Mouse (Mus musculus) kidney, adult 8-10 months (tissue): ENCODE results near the gene Grin2d.

ENCODE experiments used
- DNase-seq, 2 experiments: peaks; one replicate each; pipeline ENCODE4 v3.0.0; 2022

Gene Grin2d

DNA sequence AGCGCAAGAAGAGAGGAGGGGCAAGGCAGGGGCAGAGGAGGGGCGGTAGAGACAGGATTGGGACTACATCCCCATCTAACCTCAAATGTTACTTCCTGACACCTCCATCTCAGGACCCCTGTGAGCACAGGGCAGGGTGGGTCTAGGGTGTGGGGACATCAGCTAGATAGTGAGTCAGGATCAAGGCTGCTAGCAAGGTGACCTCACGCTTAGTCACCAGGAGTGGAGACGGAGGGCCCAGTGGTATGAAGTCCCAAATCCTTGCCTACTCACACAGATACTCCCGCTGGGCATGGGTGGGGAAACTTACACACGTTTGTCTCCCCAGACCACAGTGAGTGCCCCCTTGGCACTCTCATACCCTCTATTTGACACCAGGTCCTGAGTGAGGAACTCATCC, 75.6 kb downstream of the Grin2d start:
- DNase-seq, result no peak

DNA sequence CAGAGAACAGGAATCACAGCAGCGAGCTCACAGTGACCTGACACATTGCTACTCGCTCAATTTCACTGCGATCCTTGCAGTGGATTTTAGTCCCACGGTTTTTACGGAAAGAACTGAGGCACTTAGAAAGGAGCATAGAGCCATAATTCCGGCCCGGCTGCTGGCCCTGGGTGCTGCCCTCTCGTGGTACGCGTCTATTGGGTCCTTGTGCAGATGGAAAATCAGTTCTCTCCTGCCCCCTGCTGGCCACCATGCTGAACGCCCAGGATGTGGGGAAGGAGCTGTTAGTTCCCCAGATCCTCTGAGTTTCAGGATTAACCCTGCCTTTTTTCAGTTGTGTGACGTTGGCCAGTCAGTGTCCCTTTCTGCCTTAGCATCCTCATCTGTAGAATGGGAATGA, 76.8 kb downstream of the Grin2d start:
- DNase-seq, result peak; percentile 87 to 95

DNA sequence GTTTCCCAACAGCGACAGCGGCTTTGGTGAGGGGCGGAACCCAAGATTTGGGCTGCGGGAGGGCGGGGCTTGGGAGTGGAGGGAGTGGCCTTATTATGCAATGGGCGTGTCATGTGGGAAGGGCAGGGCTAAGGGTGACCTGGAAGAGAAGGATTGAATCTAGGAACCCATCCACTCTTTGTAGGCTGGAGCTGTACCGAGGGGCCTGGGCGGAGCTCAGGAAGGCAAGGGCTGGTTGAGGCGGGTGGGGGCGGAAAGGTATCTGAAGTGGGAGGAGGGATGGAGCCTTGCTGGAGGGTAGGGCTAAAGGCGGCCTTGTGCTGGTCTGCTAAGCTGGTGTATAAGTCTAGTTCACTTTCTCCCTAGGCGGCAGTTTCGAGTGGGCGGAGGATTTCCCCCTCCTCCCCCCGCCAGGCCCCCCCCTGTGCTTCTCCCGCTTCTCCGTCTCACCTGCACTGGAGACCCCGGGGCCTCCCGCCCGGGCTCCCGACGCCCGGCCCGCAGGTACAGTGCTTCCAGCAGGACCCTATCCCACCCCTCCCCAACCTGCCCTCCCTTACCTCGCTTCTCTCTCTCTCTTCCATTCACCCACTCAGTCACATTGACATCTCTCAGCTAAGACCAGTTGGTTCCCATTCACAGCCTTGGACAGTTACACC, 77.5 kb downstream of the Grin2d start:
- DNase-seq, result peak; percentile 51 to 61

DNA sequence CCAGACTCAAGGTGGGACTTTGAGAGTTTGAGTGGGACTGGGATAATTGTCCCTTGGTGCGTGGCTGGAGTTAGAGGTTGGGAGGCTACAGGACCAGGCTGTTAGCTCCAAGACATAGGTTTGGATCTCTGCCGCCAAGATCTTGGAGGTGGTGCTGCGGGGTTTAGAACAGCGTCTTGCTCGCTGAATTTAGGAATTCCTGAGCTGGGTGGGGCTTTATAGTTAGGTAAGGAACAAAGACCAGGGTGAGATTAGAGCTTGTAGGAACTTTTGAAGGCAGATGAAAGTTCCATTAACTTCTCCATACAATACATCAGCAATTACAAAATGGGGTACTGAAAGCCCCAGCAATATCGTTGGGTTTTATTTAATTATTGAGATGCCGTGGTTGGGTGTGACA, 78.2 kb downstream of the Grin2d start:
- DNase-seq, result no peak

DNA sequence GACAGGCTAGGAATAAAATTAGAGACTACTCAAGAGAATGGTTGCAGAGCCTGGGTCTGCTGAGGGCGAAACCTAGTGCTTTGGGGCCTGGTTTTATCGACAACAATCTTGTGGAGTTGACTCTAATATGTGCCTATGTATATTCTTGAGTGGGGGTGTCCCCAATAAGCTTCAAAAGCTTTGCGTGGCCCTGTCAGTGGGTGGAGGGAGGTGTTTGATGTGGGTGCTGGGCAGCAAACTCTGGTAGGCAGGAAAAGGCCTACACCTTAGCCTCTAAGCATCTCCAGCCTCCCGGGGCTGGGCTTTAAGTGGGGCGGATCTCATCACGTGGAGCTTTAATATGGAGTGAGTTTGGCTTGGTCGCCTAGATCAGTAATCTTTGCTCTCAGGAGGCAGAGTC, 79.2 kb downstream of the Grin2d start:
- DNase-seq, result no peak

DNA sequence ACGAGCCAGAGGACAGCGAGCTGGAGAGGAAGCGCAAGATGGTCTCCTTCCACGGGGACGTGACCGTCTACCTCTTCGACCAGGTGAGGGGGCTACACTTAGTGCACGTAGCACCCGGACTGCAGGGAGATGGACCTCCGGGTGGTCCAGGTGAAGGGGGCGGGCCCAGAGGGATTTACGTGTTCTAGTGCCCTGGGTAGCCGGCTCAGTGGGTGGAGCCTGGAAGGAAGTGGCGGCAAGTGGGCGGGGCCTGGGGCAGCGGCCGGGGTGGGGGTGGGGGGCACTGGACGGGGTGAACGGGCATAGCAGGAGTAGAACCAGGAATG, 79.7 kb downstream of the Grin2d start:
- DNase-seq, result peak in 1 of 2 experiments; percentile 53

DNA sequence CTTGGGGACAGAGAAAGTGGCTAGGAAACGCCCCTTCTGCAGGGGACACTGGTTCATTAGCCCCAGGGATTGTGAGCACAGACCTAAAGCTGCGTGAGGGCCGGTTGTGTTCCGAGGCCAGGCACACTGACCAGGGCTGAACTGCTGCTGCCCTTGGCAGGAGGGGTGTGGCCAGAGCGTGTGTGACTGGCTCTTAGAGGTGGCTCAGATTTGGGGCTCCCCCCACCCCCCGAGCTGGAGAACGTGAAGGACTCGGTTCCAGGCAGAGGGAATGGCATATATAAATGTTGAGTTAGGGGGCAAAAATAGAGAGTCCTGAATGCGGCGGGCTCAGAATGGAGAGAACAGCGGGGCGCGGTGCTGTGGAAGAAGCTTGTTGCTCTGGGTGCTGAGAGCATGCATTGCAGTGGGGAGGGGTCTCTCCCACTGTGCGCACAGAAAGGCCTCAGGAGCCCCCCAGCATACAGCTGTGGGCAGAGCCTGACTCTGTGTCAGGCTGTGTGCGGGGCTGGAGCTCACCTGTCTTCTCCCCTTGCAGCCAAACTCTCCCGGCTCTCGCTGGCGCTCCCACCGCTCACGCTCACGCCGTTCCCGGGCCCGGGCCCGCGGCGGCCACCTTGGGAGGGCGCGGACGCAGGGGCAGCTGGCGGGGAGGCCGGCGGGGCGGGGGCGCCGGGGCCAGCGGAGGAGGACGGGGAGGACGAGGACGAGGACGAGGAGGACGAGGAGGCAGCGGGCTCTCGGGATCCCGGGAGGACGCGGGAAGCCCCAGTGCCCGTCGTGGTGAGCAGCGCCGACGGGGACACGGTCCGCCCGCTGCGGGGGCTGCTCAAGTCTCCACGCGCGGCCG, 80.3 kb downstream of the Grin2d start:
- DNase-seq, result no peak

DNA sequence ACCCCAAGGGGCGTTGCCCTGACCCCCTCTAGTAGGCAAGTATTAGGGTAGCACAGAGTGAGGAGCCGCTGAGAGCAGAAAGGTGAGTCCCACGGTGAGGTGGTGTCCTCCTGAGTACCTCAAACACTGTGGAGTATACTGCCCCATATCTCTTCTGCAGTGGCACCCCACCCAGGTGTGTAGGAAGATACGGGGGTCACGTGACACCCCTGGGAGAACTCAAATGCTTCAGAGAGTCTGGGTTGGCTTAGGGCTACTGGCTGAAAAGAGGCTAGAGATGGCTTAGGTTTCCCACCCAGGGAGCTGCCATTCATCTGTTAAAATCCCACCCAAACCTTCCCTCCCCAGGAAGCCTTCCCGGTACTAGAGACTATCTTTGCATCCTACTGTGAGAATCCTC, 81.2 kb downstream of the Grin2d start:
- DNase-seq, result no peak

DNA sequence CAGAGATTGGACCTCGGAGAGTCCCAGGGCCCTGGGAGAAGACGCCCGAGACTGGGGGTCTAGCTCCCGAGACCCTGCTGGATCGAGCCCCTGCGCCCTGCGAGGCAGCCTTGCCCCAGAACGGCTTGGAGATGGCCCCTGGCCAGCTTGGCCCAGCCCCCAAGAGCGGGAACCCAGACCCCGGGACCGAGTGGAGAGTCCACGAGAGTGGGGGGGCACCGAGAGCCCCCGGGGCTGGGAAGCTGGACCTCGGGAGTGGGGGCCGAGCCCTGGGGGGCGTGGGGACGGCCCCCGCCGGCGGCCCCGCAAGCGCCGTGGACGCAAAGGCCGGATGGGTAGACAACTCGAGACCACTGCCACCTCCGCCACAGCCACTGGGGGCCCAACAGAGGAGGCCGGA, 83.2 kb downstream of the Grin2d start:
- DNase-seq, result no peak

DNA sequence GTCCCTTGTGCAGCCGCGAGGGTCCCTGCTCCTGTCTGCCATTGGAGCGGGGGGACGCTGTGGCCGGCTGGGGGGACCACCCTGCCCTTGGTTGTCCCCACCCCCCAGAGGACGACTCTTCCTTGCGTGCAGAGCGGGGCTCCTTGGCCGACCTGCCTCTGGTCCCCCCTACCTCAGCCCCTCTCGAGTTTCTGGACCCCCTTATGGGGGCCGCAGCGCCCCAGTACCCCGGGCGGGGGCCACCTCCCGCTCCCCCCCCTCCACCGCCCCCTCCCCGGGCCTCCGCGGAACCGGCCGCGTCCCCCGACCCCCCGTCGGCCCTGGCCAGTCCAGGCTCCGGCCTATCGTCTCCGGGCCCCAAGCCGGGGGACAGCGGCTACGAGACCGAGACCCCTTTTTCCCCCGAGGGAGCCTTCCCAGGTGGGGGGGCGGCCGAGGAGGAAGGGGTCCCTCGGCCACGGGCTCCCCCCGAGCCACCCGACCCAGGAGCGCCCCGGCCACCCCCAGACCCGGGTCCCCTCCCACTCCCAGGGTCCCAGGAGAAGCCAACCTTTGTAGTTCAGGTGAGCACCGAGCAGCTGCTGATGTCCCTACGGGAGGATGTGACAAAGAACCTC, 84.1 kb downstream of the Grin2d start:
- DNase-seq, result no peak

DNA sequence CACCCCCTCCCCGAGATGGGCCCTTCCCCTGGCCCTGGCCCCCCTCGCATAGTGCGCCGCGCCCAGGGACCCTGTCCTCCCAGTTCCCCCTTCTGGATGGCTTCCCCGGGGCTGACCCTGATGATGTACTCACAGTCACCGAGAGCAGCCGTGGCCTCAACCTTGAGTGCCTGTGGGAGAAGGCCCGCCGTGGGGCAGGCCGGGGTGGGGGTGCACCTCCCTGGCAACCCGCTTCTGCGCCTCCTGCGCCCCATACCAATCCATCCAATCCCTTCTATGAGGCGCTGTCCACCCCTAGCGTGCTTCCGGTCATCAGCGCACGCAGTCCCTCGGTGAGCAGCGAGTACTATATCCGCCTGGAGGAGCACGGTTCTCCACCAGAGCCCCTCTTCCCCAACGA, 84.9 kb downstream of the Grin2d start:
- no peak for DNase-seq

DNA sequence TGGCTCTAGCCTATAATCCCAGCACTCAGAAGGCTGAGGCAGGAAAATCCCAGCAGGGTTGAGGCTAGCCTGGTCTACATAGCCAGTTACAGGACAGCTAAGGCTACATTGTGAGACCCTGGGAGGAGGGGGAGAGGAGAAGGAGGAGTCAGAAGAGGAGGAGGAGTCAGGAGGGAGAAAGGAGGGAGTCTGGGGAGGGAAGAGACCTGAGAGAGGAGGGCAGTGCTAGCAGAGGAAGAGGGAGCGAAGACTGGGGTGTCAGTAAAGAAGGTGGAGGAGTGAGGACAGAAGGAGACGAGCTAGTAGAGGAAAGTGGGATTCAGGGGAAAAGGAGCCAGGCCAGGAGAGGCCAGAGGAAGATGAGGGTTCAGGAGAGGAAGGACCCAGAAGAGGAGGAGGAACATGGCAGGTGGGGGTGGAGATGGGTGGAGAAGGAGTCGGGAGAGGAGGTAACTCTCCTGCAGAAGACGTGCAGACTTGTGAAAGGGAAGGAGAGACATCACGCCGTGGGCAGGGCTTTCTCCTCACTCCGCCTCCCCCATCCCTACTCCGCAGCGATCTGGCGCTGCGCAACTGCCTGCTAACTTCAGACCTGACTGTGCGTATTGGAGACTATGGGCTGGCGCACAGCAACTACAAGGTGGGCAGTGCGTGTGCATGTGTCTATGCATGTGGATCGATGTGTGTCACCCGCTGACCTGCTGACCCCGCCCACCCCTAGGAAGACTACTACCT, 86.3 kb downstream of the Grin2d start:
- no peak for DNase-seq

DNA sequence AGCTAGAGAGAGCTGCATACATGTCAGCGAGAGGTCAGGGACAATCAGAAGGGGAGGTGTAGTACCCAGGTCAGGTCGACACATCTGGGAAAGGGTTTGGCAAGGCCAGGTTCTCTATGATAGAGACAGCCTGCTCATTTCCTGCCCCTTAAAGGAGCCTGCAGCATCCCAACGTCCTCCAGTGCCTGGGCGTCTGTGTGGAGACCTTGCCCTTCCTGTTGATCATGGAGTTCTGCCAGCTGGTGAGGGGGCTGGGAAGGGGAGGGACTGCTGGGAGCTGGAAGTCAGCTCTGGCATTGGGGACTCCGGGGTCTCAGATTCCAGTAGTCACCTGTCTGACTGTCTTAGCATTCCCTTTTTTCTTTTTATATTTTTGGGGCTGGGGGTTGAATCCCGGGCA, 87.5 kb downstream of the Grin2d start:
- DNase-seq, result no peak

DNA sequence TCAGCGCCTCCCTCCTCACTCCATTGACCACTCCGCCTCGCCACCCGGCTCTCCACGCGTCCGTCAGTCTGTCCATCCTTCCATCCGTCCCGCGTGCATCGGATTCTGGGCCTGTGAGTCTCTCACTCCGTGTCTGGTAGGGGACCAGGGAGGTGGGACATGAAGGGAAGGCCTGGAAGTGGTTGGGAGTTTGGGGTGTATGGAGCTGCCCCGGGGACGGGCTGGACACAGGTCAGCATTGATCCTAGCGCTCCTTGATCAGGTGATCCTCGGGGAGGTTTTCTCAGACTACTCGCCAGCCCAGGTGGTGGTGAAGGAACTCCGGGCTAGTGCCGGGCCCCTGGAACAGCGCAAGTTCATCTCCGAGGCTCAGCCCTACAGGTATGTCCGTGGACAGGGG, 90.5 kb downstream of the Grin2d start:
- no peak for DNase-seq

DNA sequence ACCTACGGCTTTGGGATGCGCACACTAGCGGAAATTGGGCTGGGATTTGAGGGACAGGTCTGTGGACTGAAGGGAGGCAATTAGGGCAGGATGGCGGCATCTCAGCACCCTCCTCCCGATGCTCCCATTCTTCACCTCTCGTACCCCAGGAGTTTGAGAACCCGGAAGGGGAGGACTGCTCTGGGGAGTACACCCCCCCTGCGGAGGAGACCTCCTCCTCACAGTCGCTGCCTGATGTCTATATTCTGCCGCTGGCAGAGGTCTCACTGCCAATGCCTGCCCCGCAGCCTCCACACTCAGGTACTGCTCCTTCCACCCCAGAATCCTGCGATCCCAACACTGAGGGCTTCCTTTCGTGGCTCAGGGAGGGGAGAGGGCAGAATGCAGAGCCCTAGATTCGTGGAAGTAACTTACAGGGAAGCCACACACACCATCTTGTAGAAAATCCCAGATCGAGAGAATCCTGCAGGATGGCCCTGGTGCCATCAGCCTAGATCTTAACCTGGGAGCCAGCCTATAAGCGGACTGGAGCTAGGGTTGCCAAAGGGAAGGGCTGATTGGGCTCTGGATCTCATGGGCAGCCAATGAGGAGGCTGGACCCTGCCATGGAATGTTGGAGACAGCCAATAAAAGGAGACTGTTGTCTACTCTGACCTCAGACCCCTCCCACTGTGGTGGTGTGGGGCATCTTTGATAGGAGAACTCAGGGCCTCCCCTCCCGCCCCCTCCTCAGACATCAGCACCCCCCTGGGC, 91.3 kb downstream of the Grin2d start:
- no peak for DNase-seq

DNA sequence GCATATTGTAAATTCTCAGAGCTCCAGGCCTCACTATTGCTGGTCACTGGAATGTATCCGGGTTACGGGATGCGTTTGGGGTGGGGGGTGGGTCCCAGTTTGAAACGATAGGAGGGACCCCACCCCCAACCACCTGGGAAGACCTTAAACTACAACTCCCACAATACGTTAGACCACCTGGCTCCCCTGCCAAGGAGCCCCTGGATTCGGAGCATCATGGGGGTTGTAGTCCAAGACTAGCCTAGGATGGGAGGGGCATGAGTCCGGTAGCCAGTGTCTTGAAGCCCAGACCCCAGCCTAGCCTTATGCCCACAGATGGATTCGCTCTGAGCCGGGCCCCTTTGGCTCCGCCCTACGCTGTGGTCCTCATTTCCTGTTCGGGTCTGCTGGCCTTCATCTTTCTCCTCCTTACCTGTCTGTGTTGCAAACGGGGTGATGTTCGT, 92.0 kb downstream of the Grin2d start:
- DNase-seq, result no peak

DNA sequence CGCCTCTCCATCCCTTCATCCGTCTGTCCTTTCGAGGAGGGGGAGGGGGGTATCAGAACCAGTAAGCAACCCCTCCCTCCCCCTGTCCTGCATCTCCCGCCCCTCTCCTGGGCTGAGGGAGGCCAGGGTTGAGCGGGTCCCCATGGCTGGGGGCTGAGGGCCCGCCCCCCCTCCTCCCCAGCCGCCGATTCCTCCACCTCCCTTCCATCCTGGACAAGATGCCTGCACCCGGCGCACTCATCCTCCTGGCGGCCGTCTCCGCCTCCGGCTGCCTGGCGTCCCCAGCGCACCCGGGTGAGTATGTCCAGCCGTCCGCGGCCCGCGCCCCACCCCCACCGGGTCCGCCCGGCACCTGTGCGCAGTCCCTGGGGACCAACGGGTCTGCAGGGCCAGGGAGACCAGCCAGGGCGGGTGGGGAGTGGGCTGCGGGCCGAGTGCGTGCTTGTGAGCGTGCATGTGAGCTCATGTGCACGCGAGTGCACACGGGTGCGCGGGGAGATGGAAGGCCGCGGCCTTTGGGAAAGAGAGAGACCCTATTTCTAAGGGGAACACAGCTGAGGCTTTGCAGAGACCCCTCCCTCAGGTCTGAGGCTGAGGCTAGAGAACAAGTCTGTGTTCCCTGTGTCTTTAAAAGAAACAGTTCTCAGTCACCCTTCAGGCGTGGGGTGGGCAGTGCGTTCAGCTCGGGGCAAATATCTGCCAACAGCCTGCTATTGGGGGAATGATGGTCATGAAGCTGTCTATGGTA, 92.6 kb downstream of the Grin2d start:
- no peak for DNase-seq

DNA sequence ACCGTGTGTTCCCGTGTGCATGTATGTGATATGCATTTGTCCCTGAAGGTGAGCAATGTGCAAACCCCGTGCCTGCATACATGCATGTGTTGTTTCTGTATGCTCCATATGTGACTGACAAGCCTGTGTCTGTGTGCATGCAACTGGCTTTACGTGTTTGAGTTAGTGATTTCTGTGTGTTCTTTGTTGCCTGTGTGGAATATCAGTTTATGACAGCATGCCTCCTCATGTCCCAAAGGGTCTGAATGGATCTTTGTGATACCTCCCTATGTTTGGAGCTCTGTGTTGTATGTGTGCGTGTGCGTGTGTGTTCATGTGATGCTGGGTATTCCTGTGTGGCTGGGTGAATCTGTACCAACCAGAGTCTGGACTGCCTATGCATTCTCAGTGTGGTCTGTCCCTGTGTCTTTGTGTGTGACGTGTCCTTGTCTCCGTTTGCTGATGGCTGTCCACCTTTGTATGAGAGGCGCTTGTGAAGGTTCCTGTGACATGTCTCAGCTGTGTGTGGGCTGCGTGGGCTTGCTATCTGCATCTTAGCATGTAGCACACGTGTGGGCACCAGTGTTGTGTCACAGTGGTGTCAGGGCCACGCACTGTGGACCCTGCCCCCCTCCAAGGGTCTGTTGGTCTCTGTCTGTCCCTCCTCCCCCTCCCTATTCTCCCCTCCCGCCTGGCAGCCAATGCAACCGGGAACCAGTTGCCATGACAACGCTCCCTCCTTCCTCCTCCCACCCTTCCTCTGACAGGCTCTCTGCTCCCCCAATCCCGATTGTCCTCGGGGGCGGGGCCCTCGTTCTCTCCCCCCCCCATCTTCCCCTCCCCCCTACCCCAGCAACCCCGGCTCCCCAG, 93.4 kb downstream of the Grin2d start, which contains the start of gene Sult2b1:
Gene Sult2b1, minus strand, starts transcription at position 146 of the 849 bp plus-strand sequence.
- peak in 1 of 2 experiments; percentile 36 for DNase-seq

DNA sequence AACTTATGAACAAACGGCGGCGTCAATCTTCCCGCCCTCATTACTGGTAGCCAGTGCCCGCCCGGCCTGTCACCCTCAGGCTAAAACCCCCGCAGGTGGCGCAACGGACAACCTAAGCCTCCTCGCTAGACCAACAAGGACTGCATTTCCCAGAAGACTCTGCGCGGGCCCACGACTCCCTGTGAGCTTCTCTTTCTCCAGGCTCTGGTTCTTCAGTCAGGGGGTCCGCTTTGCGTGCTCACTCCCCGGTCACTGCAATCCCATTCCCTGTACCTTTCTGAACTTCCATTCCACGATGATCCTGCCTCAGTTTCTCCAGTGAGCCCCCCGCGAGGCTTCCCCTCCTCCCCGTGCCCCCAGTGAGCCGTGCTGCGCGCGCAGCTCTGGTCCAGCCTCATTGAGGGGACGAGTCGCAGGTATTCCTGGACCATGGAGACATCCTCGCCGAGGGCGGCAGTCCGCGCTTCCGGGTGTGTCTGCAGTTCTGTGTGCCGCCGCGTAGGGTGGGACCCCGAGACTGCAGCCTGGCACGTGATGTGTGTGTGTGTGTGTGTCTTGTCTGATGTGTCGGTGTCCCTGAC, 94.6 kb downstream of the Grin2d start, which contains the start of gene Lmtk3:
Gene Lmtk3, plus strand, starts transcription at position 228 of the 581 bp plus-strand sequence.
- DNase-seq, result peak in 1 of 2 experiments; percentile 53

DNA sequence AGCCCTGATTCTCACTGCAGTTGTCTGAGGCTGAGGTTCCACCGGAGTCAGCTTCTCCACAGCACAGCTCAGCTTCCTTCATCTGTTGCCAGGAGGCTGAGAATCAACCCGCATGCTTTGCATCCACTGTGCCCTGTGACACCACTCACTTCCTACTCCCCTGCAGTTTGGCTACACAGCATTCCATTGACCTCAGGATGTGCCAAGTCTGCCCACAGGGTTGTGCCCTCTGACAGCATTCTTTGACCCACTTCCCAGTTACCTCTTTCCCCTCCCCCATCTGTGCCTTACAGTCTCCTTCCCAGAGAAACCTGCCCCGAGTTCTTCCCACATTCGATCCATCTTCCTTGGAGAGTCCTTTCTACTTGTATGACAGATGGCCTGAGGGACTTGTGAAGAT, 95.9 kb downstream of the Grin2d start:
- DNase-seq, result no peak
